Mouse (Mus musculus) intestine, postnatal 0 days (tissue): ENCODE measurements around the gene Tmem117. TPM values are rescaled to one million over a fixed set of nuclear protein-coding genes. Genes with fewer than 3 reads are reported as not detected.

Experiments
- ATAC-seq: fragments of 200-750 bp; cut with Nextera tagmentation; 2 replicates; pipeline ENCODE4 v1.8.0; 2017; ENCODE audit warnings: mild to moderate bottlenecking, moderate TSS enrichment, moderate library complexity
- H3K27ac ChIP-seq: fragments of 300-500 bp; sonication (generic); 2 replicates; pipeline ENCODE4 v1.5.1; 2014; ENCODE audit warnings: mild to moderate bottlenecking, low read depth, low read length, moderate library complexity
- H3K27me3 ChIP-seq: fragments of 300-500 bp; sonication (generic); replicated peaks from 2 replicates; pipeline ENCODE4 v1.6.1; 2014; ENCODE audit warnings: low read length, mixed read lengths; ENCODE audit not compliant: control insufficient read depth, insufficient read depth
- H3K36me3 ChIP-seq: fragments of 300-500 bp; sonication (generic); 2 replicates; pipeline ENCODE4 v1.6.1; 2014; ENCODE audit warnings: mild to moderate bottlenecking, moderate library complexity; ENCODE audit not compliant: control insufficient read depth, insufficient read depth
- H3K4me1 ChIP-seq: fragments of 300-500 bp; sonication (generic); replicated peaks from 2 replicates; pipeline ENCODE4 v1.6.1; 2014; ENCODE audit warnings: antibody characterized with exemption, low read length, mixed read lengths; ENCODE audit not compliant: control insufficient read depth, insufficient read depth
- H3K4me2 ChIP-seq: fragments of 300-500 bp; sonication (generic); replicated peaks from 2 replicates; pipeline ENCODE4 v1.6.1; 2014; ENCODE audit warnings: low read depth, mild to moderate bottlenecking, moderate library complexity
- H3K4me3 ChIP-seq: fragments of 300-500 bp; sonication (generic); 2 replicates; pipeline ENCODE4 v1.5.1; 2014; ENCODE audit warnings: low read depth, low read length
- H3K9ac ChIP-seq: fragments of 300-500 bp; sonication (generic); 2 replicates; pipeline ENCODE4 v1.6.1; 2014; ENCODE audit warnings: mild to moderate bottlenecking, low read depth, low read length
- H3K9me3 ChIP-seq: fragments of 300-500 bp; sonication (generic); 2 replicates; pipeline ENCODE4 v1.6.1; 2016; ENCODE audit warnings: mixed run types; ENCODE audit not compliant: control insufficient read depth
- CTCF ChIP-seq: sonication (generic); IDR thresholded peaks from 2 replicates; pipeline ENCODE4 v1.5.1; 2016; ENCODE audit warnings: low read depth, mild to moderate bottlenecking, control low read depth, antibody characterized with exemption, moderate library complexity
- WGBS: fragments of 180-500 bp; shearing (Covaris S2); extraction: QIAGEN DNeasy Blood & Tissue Kit; methylation state at CpG from one replicate; pipeline ENCODE4 v1.1.7; 2014; 5-methylcytosine and 5-hydroxymethylcytosine counted together
- polyA plus RNA-seq: library from polyadenylated mRNA; unstranded; fragments of >200 nt; fragmentation: Nextera tagmentation; extraction: Ambion mirVana; gene quantifications from 2 replicates; pipeline ENCODE4 v1.2.1, GENCODE M21; 2015

Tmem117 gene
- polyA plus RNA-seq, 1 experiment from 2014 or later, result 2.7 TPM

DNA sequence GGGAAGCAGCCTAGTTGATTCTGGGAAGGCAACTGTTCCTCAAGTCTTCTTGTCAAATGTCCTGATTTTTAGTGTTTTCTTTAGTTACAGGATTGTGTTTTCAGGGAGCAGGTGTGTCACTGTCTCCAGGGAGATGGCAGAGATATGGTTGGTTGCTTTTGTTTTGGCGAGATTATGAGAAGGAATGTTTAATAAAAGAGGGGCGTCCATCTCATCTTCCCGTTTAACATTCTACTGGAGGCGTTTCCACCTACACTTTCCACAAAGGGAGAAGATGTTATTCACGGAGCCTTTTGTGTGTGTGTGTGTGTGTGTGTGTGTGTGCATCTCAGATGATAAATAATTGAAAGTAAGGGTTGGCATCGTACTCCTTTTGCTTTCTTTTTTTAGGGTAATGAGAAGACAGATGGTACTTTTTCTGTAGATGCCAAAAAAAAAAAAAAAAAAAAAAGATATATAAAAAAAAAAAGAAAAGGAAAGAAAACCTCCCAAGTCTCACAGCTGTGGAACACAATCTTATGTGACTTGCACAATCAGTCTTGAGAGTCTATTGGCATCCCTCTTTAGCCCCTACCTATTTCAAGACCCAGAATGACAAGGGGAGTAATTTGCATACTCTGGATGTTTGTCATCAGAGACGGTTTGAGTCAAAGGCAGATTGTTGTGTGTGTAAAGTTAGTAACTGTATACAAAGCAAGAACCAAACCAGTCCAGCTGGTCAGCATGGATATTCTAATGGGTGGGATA is 142.0 kb downstream of the Tmem117 start:
- Histone ChIP-seq H3K27ac (no peak overlapping the region), H3K4me3 (no peak overlapping the region), H3K4me2 (no peak overlapping the region), H3K9ac (no peak overlapping the region), H3K27me3 (no peaks in the 10 kb centered on the region), H3K4me1 (no peaks in the 10 kb centered on the region), H3K9me3 (no peaks in the 10 kb centered on the region), H3K36me3 (no peaks in the 10 kb centered on the region)
- no peak for ATAC-seq
- TF ChIP-seq CTCF, result no peak
- 82% methylated on average over 7 of the region's 7 CpGs for WGBS

DNA sequence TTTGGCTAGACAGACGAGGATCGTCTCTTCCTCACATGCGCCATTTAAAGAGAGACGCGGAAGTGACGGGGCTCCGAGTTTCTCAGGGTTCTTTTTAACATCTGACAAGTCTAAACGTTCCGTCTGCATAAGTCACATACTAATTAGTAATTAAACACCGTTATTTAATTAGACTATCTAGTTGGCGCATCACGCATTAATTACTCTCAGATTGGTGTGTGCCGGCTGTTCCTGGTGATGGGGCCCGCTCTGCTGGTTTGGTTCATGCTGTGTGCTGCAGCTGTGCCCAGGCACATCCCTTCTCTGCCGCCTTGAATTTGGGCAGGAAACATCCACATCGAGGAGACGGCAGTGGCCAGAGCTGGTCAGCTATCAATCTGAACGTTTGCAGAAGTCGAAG is 142.7 kb downstream of the Tmem117 start:
- H3K36me3 ChIP-seq, result no peaks in the 10 kb centered on the region
- H3K4me1 ChIP-seq, result no peaks in the 10 kb centered on the region
- no peaks in the 10 kb centered on the region for H3K9me3 ChIP-seq
- no peaks in the 10 kb centered on the region for H3K27me3 ChIP-seq
- H3K4me3 ChIP-seq, result no peak overlapping the region
- WGBS, result 96% methylated on average over 19 of the region's 19 CpGs
- no peak for ATAC-seq
- TF ChIP-seq CTCF, result no peak
- H3K9ac ChIP-seq, result no peak overlapping the region
- no peak overlapping the region for H3K27ac ChIP-seq
- no peak overlapping the region for H3K4me2 ChIP-seq

DNA sequence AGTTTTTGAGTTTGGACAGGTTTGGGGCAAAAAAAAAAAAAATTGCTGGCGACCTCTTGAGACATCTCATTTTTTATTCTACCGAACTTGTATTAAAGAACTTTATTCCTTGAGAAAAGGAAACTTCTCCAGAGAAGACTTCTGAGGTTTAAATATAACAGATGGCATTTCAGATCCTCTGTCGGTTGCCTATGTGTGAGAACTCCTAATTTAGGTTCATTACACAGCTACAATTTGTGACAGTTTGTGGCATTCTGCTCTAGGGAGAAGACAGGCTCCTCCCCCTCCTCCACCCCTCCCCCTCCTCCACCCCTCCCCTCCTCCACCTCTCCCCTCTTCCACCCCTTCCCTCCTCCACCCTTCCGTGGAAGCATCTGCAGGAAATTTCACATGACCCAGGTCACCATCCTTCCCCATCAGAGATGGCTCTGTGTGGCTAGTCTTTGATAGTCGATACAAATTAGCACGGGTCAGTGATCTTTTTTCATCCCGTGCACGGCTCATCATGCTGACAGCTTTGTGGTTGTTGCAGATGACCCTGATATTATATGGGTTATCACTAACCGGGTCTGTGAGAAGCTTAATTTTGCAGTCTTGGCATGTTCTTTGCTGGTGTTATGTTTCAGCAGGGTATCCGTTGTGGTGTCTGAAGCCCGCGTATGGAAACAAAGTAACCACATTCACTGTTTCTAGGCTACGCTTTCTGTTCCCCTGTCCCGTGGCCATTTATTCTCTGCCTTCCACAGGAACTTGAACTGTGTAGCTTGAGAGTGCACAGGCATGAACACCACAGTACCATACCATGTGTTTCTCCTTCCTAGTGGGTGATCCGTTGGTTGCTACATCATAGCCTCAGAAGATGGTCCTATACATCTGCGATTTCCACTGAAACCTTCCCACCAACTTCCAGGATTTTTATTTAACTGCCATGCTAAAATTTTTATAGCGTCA is 147.4 kb downstream of the Tmem117 start:
- no peak overlapping the region for H3K4me3 ChIP-seq
- no peaks in the 10 kb centered on the region for H3K9me3 ChIP-seq
- ATAC-seq, result no peak
- no peak overlapping the region for H3K4me2 ChIP-seq
- no peaks in the 10 kb centered on the region for H3K36me3 ChIP-seq
- WGBS, result 70% methylated on average over 17 of the region's 17 CpGs
- no peak for TF ChIP-seq CTCF
- H3K27ac ChIP-seq, result no peak overlapping the region
- no peaks in the 10 kb centered on the region for H3K4me1 ChIP-seq
- H3K27me3 ChIP-seq, result no peaks in the 10 kb centered on the region
- no peak overlapping the region for H3K9ac ChIP-seq

DNA sequence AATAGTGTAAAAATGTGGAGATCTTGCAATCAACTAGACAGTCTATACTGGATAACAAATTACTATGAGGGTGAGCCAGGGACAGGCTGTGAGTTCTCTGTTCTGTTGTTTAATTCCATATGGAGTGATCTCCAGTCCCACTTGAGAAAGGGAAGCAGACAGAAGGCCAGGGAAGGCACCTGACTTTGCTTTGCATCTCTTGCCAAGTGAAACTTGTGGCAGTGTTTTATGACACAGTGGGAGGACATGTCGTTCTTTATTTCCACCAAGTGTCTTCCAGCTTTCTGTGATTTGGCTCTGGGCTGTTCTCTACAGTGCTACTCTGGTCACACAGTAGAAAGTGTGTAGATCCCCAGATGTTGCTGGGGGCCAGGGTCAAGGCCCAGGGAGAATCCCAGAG is 152.5 kb downstream of the Tmem117 start:
- Histone ChIP-seq H3K36me3 (no peaks in the 10 kb centered on the region), H3K27me3 (no peaks in the 10 kb centered on the region), H3K4me3 (no peak overlapping the region), H3K4me1 (no peaks in the 10 kb centered on the region), H3K27ac (no peak overlapping the region), H3K9ac (no peak overlapping the region), H3K4me2 (no peak overlapping the region), H3K9me3 (no peaks in the 10 kb centered on the region)
- TF ChIP-seq CTCF, result no peak
- 69% methylated on average over 1 of the region's 1 CpGs for WGBS
- ATAC-seq, result no peak

DNA sequence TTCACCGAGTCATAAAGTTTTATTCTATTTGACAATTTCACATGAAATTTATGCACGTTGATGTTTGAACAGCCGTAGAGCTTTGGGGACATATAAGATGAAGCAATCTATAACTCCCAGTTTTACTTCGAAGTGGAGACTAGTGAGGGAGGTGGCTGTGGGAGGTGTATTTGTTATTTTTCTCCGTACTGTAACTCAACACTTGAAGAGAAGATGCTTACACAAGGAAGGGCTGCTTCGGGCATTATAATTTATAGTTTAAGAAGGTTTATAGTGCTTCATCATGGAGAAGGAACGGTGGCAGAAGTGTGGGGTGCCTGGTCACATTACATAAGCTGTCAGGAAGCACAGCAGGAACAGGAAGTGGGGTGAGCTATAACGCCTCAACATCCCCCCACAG is 164.4 kb downstream of the Tmem117 start:
- H3K4me1 ChIP-seq, result no peaks in the 10 kb centered on the region
- 0 out of 2 replicates have a peak, but pooled peaks have one; percentile 13 for ATAC-seq
- H3K36me3 ChIP-seq, result no peaks in the 10 kb centered on the region
- no peak overlapping the region for H3K4me3 ChIP-seq
- no peak overlapping the region for H3K4me2 ChIP-seq
- no peaks in the 10 kb centered on the region for H3K9me3 ChIP-seq
- no peak for TF ChIP-seq CTCF
- H3K9ac ChIP-seq, result no peak overlapping the region
- 62% methylated on average over 8 of the region's 8 CpGs for WGBS
- no peak overlapping the region for H3K27ac ChIP-seq
- no peaks in the 10 kb centered on the region for H3K27me3 ChIP-seq

DNA sequence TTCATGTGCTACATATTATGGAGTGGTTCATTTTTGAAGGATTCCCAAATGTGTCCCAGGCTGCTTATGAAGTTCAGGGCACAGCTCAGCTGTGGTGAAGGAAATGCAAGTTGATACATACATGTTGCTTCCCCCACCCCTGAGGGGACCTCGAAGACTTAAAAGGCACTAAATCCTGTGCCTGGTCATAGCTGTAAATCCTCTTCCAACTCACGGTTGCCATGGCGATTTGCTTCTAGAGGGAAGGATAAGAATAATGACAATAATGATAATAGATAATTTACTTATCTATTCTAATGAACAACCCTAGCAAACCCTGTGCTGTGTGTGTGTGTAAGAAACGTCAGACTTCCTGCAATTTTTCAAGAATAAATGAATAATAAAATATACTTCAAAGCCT is 166.5 kb downstream of the Tmem117 start:
- Histone ChIP-seq H3K36me3 (no peaks in the 10 kb centered on the region), H3K9me3 (no peaks in the 10 kb centered on the region), H3K4me3 (no peak overlapping the region), H3K4me1 (no peaks in the 10 kb centered on the region), H3K9ac (no peak overlapping the region), H3K27me3 (no peaks in the 10 kb centered on the region), H3K27ac (no peak overlapping the region), H3K4me2 (no peak overlapping the region)
- WGBS, result 61% methylated on average over 4 of the region's 4 CpGs
- TF ChIP-seq CTCF, result no peak
- no peak for ATAC-seq
